Mouse (Mus musculus): Measurements from ENCODE around the gene Ugt1a6b. TPM values are rescaled to one million over a fixed set of nuclear protein-coding genes. Genes with fewer than 3 reads are reported as not detected.

Gene Ugt1a6b
- polyA plus RNA-seq, 1 experiment from 2014 or later = 28.8 TPM

GRCm38 (mm10) chr1:88230981-88231802 is 128.1 kb downstream of the Ugt1a6b start:
- Histone ChIP-seq H3K4me2 (ENCODE audit: low read depth, low read length) (no peak overlapping the region), H3K36me3 (replicated peaks; ENCODE audit: insufficient read depth, low read length) (no peaks in the 10 kb centered on the region), H3K27ac (ENCODE audit: low read depth) (no peak overlapping the region), H3K9me3 (ENCODE audit: low read length) (peaks cover 22% of the 10 kb centered on the region), H3K9ac (replicated peaks) (no peak overlapping the region), H3K4me1 (ENCODE audit: insufficient read depth) (no peaks in the 10 kb centered on the region), H3K27me3 (ENCODE audit: insufficient read depth, low read length) (no peaks in the 10 kb centered on the region), H3K4me3 (ENCODE audit: low read depth, low read length) (no peak overlapping the region)
- TF ChIP-seq CTCF (IDR thresholded peaks at IDR 0.05; ENCODE audit: low read depth) = no peak
- TF ChIP-seq EP300 (IDR thresholded peaks at IDR 0.05; ENCODE audit: low read depth) = no peak
- WGBS (ENCODE audit: insufficient replicate concordance) = 65% methylated on average over 6 of the region's 6 CpGs
- no peak for ATAC-seq
- DNase-seq = no peak

- Histone ChIP-seq H3K9me3 (ENCODE audit: low read length) (peaks cover 21% of the 10 kb centered on the region), H3K36me3 (replicated peaks; ENCODE audit: insufficient read depth, low read length) (no peaks in the 10 kb centered on the region)
- WGBS (ENCODE audit: insufficient replicate concordance) = 58% methylated on average over 7 of the region's 7 CpGs
These were observed 128.9 kb downstream of the Ugt1a6b start for GRCm38 (mm10) chr1:88231803-88232499.

GRCm38 (mm10) chr1:88232664-88233380 is 129.8 kb downstream of the Ugt1a6b start:
- DNase-seq = no peak
- Histone ChIP-seq H3K36me3 (replicated peaks; ENCODE audit: insufficient read depth, low read length) (no peaks in the 10 kb centered on the region), H3K9me3 (ENCODE audit: low read length) (peaks cover 22% of the 10 kb centered on the region), H3K27ac (ENCODE audit: low read depth) (no peak overlapping the region), H3K4me2 (ENCODE audit: low read depth, low read length) (no peak overlapping the region), H3K9ac (replicated peaks) (no peak overlapping the region), H3K4me3 (ENCODE audit: low read depth, low read length) (no peak overlapping the region), H3K27me3 (ENCODE audit: insufficient read depth, low read length) (no peaks in the 10 kb centered on the region), H3K4me1 (ENCODE audit: insufficient read depth) (no peaks in the 10 kb centered on the region; the same call in 1 of the 2 replicates)
- no peak for ATAC-seq
- 42% methylated on average over 3 of the region's 3 CpGs for WGBS (ENCODE audit: insufficient replicate concordance)
- TF ChIP-seq CTCF (IDR thresholded peaks at IDR 0.05; ENCODE audit: low read depth) (no peak), EP300 (IDR thresholded peaks at IDR 0.05; ENCODE audit: low read depth) (no peak)

More at GRCm38 (mm10) chr1:88231803-88232499, 128.9 kb downstream of the Ugt1a6b start:
- DNase-seq = no peak
- TF ChIP-seq EP300 (IDR thresholded peaks at IDR 0.05; ENCODE audit: low read depth) (no peak), CTCF (IDR thresholded peaks at IDR 0.05; ENCODE audit: low read depth) (no peak)
- ATAC-seq = no peak
- H3K4me3 ChIP-seq (ENCODE audit: low read depth, low read length) = no peak overlapping the region
- H3K27me3 ChIP-seq (ENCODE audit: insufficient read depth, low read length) = no peaks in the 10 kb centered on the region
- no peak overlapping the region for H3K4me2 ChIP-seq (ENCODE audit: low read depth, low read length)
- no peaks in the 10 kb centered on the region for H3K4me1 ChIP-seq (ENCODE audit: insufficient read depth)
- H3K27ac ChIP-seq (ENCODE audit: low read depth) = no peak overlapping the region
- H3K9ac ChIP-seq (replicated peaks) = no peak overlapping the region

GRCm38 (mm10) chr1:88233421-88234247 is 130.6 kb downstream of the Ugt1a6b start:
- Histone ChIP-seq H3K9ac (replicated peaks) (no peak overlapping the region), H3K4me1 (ENCODE audit: insufficient read depth) (no peaks in the 10 kb centered on the region; the same call in 1 of the 2 replicates), H3K9me3 (ENCODE audit: low read length) (peaks cover 21% of the 10 kb centered on the region), H3K4me2 (ENCODE audit: low read depth, low read length) (no peak overlapping the region), H3K27me3 (ENCODE audit: insufficient read depth, low read length) (no peaks in the 10 kb centered on the region), H3K27ac (ENCODE audit: low read depth) (no peak overlapping the region), H3K4me3 (ENCODE audit: low read depth, low read length) (no peak overlapping the region), H3K36me3 (replicated peaks; ENCODE audit: insufficient read depth, low read length) (no peaks in the 10 kb centered on the region)
- 62% methylated on average over 14 of the region's 14 CpGs for WGBS (ENCODE audit: insufficient replicate concordance)
- ATAC-seq (no peak), DNase-seq (no peak)
- TF ChIP-seq EP300 (IDR thresholded peaks at IDR 0.05; ENCODE audit: low read depth) (no peak), CTCF (IDR thresholded peaks at IDR 0.05; ENCODE audit: low read depth) (no peak)

GRCm38 (mm10) chr1:88234248-88234610 is 131.2 kb downstream of the Ugt1a6b start:
- WGBS (ENCODE audit: insufficient replicate concordance) = 54% methylated on average over 4 of the region's 4 CpGs
- H3K9me3 ChIP-seq (ENCODE audit: low read length) = peaks cover 25% of the 10 kb centered on the region
- no peak overlapping the region for H3K4me3 ChIP-seq (ENCODE audit: low read depth, low read length)
- H3K4me2 ChIP-seq (ENCODE audit: low read depth, low read length) = no peak overlapping the region
- no peak overlapping the region for H3K9ac ChIP-seq (replicated peaks)
- no peak for TF ChIP-seq EP300 (IDR thresholded peaks at IDR 0.05; ENCODE audit: low read depth)
- TF ChIP-seq CTCF (IDR thresholded peaks at IDR 0.05; ENCODE audit: low read depth) = no peak
- DNase-seq = no peak
- no peak for ATAC-seq
- no peaks in the 10 kb centered on the region for H3K27me3 ChIP-seq (ENCODE audit: insufficient read depth, low read length)
- H3K4me1 ChIP-seq (ENCODE audit: insufficient read depth) = no peaks in the 10 kb centered on the region; the same call in 1 of the 2 replicates
- H3K36me3 ChIP-seq (replicated peaks; ENCODE audit: insufficient read depth, low read length) = no peaks in the 10 kb centered on the region
- no peak overlapping the region for H3K27ac ChIP-seq (ENCODE audit: low read depth)

All from liver, postnatal 0 days (tissue).